Mouse (Mus musculus): Measurements from ENCODE around the gene Gdf15.

The Gdf15 gene

DNA sequence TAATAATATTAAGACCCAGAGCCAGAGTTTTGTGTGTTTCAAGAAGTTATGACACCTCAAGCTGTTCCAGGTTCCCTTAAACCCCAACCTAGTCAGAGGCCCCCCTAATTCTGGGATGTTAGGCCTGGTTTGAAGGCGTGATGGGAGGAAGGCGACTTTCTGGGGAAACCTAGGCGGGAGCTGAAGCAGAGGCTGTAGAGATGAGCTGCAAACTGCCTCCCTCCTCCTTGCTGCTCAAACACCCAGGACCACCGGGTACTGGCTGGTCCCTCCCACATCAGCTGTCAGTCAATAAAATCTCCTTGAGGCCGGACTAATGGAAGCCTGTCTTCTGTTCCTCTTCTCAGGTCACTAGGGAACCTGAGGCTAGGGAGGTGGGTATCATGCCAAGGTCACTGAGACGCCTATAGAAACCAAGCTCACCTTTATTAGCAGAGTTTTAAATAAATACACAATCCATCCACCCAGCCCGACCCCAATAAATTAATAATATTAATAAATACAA is 3.2 kb downstream of the Gdf15 start:
- no peak for DNase-seq (ENCODE audit: low read depth)

DNA sequence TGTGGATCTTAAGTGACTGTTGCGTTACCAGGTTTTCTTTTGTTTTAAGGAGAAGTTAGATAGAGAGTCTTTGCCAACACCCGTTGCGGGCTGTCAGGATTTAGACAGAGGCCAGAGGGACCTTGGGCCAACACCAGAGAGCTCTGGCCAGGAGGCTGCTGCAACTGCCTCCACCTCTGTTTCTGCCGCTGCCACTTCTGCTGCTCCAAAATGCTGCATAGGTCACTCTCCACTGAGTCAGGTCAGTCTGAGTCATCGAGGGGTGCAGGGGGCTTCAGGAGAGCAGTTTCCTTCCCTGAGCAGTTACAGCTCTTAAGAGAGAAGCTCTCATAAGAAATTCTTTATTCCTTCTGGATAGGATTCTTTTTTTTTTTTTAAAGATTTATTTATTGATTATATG is 5.2 kb downstream of the Gdf15 start:
- DNase-seq (ENCODE audit: low read depth), result no peak

DNA sequence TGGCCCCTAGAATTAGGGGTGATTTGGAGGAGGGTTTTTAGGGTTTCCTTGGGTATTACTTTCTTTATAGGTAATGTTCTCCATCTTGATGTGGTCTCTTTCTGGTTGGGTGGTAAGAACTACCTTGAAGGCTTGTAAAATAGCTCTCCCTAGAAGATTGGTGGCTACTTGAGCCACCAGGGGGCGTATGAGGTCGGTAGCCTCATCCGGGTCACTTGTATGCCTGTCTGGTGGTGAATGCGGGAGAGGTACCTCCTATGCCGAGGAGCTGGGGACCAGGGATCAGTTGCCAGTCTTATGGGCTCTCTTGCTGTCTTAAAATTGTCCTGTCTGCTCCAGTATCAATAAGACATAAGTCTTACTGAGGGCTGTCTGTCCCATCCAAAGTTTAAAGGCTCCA is 7.2 kb downstream of the Gdf15 start:
- DNase-seq (ENCODE audit: low read depth), result peak; percentile 85

DNA sequence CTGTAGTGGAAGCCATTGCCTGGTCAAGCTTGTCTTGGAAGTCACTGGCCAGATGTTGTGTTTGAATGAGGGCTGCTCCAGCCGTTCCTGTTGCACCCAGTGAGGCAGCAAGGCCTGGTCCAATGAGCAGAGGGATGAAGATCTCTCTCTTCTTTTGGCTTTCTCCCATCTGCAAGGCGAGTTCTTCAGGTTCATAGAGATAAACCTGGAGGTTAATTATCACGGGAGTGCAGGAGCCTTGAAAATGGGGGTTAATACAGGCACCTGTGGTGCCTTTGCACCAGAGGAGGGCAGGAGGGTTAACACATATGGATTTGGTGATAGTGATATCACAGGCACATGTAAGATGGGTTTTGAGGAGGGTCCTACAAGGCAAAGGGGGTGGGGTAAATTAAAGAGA is 10.0 kb downstream of the Gdf15 start:
- no peak for DNase-seq (ENCODE audit: low read depth)

DNA sequence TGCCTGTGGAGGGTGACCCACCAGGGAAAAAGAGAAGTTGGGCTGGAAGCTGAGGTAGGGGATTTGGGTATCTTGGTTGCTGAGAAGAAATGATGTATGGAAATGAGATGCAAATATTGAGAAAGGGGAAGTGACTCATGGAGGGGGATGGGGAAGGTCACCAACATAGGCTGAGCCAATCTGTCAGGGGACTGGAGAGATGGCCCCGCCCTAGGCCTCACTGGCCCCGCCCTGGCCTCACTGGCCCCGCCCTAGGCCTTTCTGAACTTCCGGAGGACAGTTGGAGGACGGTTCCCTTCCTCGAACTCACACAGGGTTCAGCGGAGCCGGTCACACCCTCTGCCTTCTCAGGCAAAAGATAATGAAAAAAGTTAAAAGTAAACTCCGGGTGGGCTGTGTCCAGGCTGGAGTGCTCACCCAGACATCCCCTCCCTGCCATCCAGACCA is 13.3 kb downstream of the Gdf15 start:
- peak; percentile 87 for DNase-seq (ENCODE audit: low read depth)

DNA sequence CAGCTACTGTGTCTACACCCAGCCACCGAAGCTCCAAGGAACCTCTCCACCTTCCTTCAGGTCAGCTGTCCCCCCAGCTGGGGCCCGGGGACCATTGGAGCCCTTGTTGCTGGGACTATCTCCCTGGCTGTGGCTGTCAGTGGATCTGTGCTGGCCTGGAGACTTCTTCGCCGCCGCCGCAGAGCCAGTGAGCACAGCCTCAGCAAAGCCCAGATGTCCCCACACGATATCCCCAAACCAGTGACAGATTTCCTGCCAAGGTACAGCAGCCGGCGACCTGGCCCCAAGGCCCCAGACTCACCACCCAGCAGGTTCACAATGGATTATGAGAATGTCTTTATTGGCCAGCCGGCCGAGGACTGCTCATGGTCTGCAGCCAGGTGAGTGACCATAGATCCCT is 14.3 kb downstream of the Gdf15 start:
- DNase-seq (ENCODE audit: low read depth), result no peak

DNA sequence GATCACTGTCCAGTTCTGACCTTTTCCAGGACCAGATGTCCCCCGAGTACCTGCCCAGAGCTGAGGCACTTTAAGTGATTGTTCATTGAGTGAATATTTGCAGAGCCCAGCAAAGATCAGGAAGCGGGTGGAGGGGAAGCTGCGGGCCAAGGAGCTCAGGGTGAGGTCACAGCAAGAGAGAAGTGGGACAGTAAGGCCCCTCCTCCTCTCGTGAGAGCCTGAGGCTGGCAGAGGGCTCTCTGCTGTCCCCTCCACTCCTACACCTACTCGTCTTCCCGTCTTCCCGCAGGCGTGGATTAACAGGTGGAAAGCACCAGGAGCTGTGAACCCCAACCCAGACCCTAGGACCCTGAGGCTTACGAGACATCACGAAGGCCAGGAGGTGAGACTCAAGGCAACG is 15.6 kb downstream of the Gdf15 start:
- DNase-seq (ENCODE audit: low read depth), result peak; percentile 21

DNA sequence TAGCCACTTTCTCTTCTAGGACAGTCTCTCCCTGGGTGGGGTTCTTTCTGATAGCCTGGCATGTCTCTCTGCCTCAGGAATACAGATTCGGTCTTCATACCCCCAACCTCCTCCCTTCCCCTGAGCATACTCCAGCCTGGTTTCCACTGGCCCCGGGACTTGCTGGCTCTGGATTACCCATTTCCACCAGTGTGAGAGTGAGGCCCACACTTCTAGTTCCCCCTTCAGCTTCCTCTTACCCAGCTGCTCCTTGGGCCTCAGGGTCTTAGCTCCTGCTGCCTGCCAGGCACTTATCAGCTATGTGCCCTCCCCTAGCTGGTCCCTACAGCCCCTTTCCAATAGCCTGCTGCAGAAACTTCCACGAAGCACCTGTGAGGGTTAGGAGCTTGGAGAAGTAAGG is 16.4 kb downstream of the Gdf15 start, which contains the start of gene Lrrc25:
TSS of gene Lrrc25 (plus strand) at position 262 of the 400 bp plus-strand sequence.
- DNase-seq (ENCODE audit: low read depth), result no peak

DNA sequence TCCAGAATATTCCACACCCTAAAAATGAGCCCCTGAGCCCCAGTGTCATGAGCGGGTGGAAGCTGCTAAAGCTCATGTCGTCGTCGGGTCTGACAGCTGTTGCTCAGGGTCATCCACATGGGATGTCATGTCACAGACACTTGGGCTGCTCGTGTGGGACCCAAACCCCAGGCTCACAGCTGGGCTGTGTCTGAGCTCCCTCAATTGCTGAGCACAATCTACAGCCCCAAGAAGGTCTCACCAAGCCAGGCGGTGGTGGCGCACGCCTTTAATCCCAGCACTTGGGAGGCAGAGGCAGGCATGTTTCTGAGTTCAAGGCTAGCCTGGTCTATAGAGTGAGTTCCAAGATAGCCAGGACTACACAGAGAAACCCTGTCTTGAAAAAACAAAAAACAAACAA is 17.0 kb downstream of the Gdf15 start:
- no peak for DNase-seq (ENCODE audit: low read depth)

DNA sequence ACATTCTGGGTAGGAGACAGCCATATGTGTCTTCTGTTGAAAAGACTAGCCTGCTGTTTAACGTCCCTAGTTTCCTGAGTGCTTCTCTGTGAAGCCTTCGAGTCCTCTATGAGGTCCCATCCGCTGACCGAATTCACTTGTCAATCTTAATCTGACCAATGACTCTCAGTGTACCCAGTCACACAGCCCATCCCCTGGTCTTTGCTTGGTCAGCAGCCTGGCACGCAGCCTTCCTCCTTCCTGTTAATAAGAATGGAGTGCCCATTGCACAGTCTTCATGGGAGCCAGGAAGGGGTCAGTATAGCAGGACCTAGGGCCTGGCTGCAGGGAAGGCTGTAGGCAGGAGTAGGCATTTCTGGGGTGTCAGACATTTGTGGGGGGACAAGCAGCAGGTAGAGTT is 17.8 kb downstream of the Gdf15 start:
- no peak for DNase-seq (ENCODE audit: low read depth)

DNA sequence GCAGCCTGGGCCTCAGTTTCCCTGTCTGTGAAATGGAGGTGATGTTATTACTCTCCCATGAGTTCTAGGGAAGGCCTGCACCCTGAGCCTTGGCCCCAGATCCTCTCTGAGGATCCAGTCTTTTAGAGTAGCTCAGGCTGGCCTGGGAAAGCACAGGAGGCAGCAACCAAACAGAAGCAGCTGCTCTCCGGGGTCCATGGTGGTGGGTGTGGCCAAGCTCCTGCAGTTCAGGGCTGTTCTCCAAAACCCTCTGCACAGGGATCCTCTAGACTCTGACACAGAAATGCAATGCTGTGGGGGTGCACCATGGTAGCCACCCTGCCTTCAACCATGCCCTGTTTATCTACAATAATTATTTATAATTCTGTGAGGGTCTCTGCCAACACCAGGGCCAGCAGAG is 18.5 kb downstream of the Gdf15 start:
- DNase-seq (ENCODE audit: low read depth), result no peak

DNA sequence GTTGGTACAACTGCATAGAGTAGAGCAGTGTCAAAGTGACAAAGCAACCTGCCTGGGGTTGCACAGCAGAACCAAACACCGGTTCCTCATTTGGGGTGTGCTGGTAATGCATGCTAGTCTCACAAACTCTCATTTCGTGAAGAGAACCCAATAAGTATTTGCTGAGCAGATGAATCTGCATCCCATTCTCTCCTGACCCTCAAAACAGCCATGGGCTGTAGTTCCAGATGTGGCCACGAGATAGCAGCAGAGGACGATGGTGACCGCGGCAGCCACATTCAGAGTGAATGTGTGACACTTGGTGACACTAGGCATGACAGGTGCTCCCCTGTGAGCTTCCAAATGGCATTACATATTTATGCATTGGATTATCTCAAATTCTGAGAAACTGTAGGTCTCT is 20.4 kb downstream of the Gdf15 start:
- DNase-seq (ENCODE audit: low read depth), result peak; percentile 95

DNA sequence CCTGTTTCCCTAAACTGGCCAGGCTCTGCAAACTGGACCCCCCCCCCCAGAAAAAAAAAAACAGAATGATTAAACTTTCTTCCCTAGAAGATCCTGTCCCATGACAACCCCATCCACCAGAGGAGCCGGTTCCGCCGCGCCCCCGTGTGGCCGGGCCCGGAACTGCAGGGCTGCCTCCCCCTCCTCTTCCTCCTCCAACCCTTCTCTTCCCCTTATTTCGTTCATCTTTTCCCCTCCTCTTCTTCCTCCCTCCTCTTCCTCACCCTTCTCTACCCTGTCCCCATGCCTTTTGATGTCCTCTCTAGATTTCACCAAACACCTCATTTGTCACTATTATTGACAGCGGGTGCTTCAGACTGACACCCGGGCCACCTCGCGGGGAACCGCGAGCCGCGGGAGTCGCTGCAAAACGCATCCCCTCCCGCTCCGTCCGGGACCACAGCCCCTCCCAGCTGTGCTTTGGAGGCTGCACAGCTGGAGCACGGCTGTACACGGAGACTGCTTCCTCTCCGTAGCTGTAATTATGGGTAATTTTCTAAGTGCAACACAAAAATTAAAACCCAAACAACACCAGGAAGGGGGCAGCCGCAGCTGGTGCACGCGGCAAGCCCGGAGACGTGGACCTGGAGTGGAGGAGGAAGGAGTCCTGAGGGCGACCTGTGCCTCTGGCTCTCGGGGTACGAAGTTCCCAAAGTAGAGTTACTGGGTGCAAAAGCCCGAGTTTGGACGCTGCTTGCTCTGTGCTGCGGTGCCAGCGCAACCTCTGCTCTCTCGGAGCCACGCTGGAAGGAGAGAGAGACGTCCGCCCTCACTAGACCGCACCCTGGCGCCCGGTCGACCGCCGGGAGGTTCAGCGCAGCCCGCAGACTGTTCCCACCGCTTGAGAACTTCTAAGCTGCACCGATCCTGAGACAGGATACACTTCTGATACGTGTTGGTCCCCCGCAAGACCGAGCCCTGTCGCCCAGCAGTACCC is 21.2 kb downstream of the Gdf15 start:
- peak; percentile 90 for DNase-seq (ENCODE audit: low read depth)

DNA sequence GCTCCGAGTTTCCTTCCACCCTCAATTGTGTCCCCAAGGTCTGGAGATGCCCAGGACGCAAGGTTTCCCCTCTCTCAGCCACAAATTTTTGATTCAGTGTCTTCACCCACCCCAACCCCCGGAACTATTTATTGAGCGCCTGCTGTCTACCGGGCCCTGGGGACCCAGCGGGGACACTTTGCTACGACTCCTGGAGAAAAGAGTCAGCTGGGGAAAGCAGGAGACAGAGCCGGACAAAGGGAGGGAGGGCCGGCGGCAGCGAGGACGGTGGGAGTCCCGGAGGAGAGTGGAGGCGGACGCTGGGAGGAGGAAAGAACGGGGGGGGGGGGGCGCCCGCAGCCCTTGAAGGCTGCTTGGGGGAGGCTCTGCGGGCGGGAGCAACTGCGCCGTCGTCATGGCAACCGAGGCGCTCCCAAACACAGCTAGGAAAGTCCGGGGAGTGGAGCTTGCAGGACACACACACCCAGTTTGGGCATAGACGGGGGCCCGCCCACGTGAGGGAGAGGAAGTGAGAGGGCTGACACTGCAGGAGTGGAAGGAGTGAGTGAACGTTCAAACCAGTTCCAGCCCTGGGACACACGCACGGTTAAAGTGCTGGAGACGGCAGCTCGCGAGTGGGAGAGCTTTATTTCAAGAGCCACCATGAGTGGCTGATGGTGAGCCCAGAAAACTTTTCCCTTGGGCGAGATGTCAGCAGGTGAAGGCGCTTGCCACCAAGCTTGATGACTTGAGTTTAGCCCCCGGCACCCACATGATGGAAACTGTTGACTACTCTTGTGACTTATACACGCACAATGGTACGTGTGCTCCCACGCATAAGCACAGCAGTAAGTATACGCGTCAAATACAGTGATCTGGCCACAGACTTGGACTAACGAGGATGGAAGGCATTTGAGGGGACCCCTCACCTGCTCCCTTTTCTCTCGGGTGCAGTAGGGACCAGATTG is 22.1 kb downstream of the Gdf15 start:
- peak; percentile 98 for DNase-seq (ENCODE audit: low read depth)

DNA sequence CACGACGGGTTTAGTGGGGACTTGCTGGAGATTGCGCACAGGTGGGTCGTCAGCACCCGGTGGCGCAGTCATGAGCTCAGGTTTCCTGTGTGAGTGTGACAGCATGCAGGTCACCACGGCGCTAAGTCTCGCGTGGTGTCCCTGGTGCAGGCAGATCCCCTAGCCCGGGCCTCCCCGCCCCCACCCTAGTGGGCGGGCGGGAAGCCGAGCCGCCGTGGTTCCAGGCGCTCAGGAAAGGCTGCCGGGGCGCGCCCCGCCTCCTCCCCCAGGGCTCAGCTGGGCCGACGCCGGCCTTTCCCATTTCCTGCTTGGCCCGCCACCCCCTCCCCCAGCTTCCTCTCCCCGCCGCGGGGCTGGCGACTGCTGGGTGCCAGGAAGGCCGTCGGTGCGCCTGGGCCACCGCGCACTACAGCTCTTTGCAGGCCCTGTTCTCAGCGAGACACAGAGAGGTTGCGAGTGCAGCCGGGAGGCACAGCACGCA is 22.8 kb downstream of the Gdf15 start:
- peak; percentile 95 for DNase-seq (ENCODE audit: low read depth)

DNA sequence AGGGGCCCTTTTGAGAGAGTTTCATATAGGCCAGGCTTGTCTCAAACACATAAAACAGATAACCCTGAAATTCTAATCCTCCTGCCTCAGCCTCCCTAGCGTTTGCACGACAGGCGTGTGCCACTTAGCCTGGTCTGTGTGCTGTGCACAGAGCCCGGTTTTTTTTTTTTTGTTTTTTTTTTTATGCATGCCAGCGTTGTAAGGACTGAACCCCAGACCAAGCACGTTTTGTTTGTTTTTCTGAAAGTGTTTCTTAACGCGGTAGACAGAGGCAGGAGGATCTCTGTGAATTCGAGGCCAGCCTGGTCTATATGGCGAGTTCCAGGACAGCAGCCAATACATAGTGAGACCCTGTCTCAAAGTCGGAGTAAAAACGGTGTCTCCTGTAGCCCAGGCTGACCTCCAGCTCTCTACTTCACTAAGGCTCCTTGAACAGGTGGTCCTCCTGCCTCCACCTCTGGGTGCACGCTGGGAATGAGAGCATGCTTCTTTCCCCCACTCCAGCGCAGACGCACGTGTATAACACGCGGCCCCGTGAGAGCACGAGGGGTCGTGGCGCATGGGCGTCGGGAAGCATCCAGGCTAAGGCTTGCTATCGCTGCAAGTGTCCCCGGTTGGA is 23.4 kb downstream of the Gdf15 start, which contains the start of gene Ssbp4:
TSS of gene Ssbp4 (minus strand) at position 124 of the 619 bp plus-strand sequence.
- DNase-seq (ENCODE audit: low read depth), result no peak

DNA sequence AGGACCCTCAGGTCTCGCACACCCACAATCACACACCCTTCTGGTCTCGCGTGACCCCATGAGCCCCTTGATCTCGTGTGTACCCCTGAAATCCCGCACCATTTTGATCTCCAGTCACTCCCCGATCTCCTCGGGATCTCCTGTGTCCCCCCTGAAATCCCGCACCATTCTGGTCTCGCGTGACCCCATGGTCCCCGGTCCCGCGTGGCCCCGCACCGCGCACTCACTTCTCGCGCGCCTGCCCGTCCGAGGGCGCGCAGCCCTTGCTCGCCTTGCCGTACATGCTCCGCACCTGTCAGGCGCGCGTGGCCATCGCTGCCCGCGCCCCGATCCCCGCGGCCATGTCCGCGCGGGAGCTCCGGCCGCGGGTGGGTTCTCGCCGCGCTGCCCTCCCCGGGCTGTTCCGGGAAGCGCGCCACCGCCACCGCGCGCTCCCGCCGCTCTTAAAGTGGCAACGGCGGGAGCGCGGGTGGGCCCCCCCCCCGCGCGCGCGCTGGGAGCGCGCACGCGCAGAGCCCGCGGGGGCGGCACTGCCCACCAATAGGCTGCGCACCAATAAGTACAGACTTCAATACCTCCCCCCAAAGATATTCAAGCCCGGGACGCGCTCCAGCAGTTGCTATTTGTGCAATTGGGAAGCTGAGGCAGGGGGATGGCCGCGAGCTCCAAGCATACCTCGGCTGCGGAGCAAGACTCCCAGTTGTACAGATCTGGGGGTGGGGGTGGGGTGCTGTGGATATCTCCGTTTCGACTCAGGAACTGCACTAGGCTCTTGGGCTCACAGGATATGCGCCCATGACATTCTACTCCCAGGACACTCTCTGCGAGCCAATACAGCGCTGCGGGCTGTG is 24.1 kb downstream of the Gdf15 start:
- peak; percentile 80 for DNase-seq (ENCODE audit: low read depth)

DNA sequence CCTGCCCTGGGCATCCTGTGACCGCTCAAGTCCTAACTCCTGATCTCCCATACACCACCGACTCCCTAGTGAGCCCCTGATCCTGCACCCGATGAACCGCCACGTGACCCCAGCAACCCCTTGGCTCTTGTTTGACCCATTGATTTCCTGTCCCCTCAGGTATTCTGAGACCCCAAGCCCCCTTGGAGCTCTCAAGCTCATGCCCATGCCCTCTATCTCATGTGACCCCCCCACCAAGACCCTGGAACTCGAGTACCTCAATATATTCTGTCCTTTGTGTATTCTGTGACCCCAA is 24.7 kb downstream of the Gdf15 start:
- DNase-seq (ENCODE audit: low read depth), result no peak

DNA sequence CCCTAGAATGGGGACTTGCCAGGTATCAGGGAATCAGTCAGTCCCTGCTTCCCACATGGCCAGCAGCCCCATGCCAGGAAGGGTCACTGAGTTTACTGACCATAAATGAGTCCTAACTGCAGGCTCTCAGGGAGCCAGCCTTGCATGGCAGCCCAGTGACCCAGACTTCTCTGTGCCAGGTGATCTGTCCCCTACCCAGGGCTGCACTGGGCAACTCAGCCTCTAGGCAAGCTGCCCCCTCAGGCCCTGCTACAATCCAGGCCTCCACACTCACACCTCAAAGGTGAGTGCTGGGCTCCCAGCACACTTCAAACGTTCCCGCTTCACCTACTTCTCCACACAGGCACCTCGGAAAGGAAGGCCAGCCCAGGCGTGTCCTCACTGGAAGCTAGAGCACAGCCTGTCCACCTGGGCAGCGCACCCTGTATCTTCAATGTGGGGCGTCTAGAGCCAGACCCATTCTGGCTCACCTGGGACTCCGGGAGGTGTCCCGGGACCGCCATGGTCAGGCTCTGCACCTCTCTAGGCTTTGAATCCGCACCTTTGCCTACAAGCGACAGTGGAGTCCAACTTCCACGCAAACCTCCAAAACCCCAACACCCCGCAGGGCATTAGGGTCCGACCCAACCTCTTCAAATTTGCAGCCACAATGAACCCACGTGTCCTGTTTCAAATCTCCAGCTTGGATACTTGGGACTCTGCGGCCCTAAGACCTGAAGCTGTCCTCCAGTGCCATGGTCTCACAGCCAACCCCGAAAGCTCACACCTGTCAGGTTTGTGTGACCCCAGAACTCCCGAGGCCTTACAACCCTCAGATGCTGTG is 25.3 kb downstream of the Gdf15 start:
- peak; percentile 57 for DNase-seq (ENCODE audit: low read depth)
